Mouse (Mus musculus) small intestine, adult 2 months (tissue): Measurements from ENCODE around the gene Slc7a10.

Source experiments
- CTCF ChIP-seq: fragments of 200-500 bp; IDR thresholded peaks from 2 replicates; pipeline ENCODE4 v1.5.1; 2012; ENCODE audit warnings: low read depth, mild to moderate bottlenecking, control low read depth, inconsistent platforms, low read length, moderate library complexity, mixed read lengths; ENCODE audit not compliant: insufficient replicate concordance, insufficient read length; ENCODE audit errors: extremely low read depth
- POLR2A ChIP-seq: fragments of 200-500 bp; IDR thresholded peaks from 2 replicates; pipeline ENCODE4 v1.6.1; 2012; ENCODE audit warnings: low read depth, mild to moderate bottlenecking, control low read depth, inconsistent platforms, low read length, moderate library complexity

GRCm38 (mm10) chr7:35215225-35215624 lies 29.0 kb downstream of the Slc7a10 start, which contains the start of gene Lrp3:
- TF ChIP-seq CTCF (no peak), POLR2A (no peak)
